8 mouse cellular contexts compared by ENCODE assay signal in the genomic region with DNA sequence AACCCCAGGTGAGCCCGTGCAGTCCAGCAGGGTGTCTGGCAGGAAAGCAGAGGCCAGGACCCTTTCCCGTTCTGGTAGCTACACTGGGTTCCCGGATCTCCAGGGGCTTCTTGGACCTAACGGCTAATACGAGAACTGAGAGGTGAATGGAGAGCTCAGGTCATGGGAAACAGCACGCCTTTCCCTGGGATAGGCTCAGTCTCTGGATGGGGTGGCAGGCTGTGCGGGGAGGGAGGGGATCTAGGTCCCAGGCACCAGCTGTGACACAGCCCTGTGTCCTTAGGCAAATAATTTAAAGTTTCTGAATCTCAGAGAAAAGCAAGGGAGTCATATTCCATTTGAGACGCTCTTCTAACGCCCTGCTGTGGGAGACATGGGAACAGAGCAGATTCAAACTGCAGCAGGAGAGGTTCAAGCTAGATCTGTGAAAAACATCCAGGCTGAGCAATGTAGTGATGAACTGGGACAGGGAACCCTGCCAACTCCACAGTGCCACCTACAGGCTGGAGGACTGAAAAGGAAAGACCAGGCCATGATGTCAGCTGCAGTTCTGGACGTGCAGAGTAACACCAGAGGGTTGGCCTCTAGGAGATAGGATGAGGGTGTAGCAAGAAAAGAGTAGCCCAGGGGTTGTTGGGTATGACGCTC.
DNase-seq lines count a peak whose midpoint lies in the region; ATAC-seq and TF ChIP-seq lines count a peak whose summit lies in the region.

No protein-coding gene starts in this region.

- peak; percentile 66 for TF ChIP-seq CTCF in liver, adult 2 months (IDR thresholded peaks at IDR 0.05; ENCODE audit: low read depth, low read length)

- no peaks in the 10 kb centered on the region for H3K79me2 ChIP-seq in liver, adult 2 months (ENCODE audit: control insufficient read depth, insufficient read depth, low read length)

- H3K36me3 ChIP-seq in erythroblast, embryonic 14.5 days (ENCODE audit: control insufficient read depth) = no peaks in the 10 kb centered on the region
- H3K36me3 ChIP-seq in hindbrain, embryonic 13.5 days = no peaks in the 10 kb centered on the region
- no peaks in the 10 kb centered on the region for H3K36me3 ChIP-seq in liver, adult 2 months (ENCODE audit: control insufficient read depth, insufficient read depth, low read length)

- TF ChIP-seq POLR2A in liver, adult 2 months (IDR thresholded peaks at IDR 0.05; ENCODE audit: extremely low read depth, insufficient read depth, low read length) = no peak

- H3K27ac ChIP-seq in brown adipose tissue, adult 24 weeks (replicated peaks; ENCODE audit: low read depth, low read length) = no peak overlapping the region
- no peak overlapping the region for H3K27ac ChIP-seq in hindbrain, embryonic 13.5 days
- H3K27ac ChIP-seq in liver, adult 2 months (replicated peaks; ENCODE audit: insufficient read depth, low read depth, low read length) = no peak overlapping the region

- no peaks in the 10 kb centered on the region for H3K27me3 ChIP-seq in erythroblast, embryonic 14.5 days (ENCODE audit: control insufficient read depth)
- peaks cover 3% of the 10 kb centered on the region; the same call in 1 of the 2 replicates for H3K27me3 ChIP-seq in hindbrain, embryonic 13.5 days
- no peaks in the 10 kb centered on the region for H3K27me3 ChIP-seq in liver, adult 2 months (ENCODE audit: control insufficient read depth, insufficient read depth, low read length)

- no peaks in the 10 kb centered on the region for H3K4me1 ChIP-seq in brown adipose tissue, adult 24 weeks (ENCODE audit: control insufficient read depth, insufficient read depth, insufficient read length, low read length)
- peaks cover 13% of the 10 kb centered on the region for H3K4me1 ChIP-seq in erythroblast, embryonic 14.5 days (ENCODE audit: control insufficient read depth)
- H3K4me1 ChIP-seq in hindbrain, embryonic 13.5 days (replicated peaks) = peaks cover 6% of the 10 kb centered on the region; the same call in 1 of the 2 replicates
- H3K4me1 ChIP-seq in liver, adult 2 months (ENCODE audit: control insufficient read depth, insufficient read depth, low read length) = no peaks in the 10 kb centered on the region; the same call in 1 of the 2 replicates

- peak overlapping the region; percentile 15; the same call in 1 of the 2 replicates for H3K9ac ChIP-seq in hindbrain, embryonic 13.5 days
- no peak overlapping the region for H3K9ac ChIP-seq in liver, adult 2 months (ENCODE audit: low read depth, low read length)

- 51% methylated on average over 11 of the region's 11 CpGs for WGBS in hindbrain, embryonic 13.5 days
- 46% methylated on average over 11 of the region's 11 CpGs for WGBS in liver, adult 2 months

- peak; percentile 27 to 31 for DNase-seq in layer of hippocampus, postnatal 10 days (ENCODE audit: low spot score in 2 of 2)
- no peak for DNase-seq in layer of hippocampus, postnatal 36 days
- DNase-seq in liver, adult 2 months (ENCODE audit: extremely low read depth, low read depth, low spot score) = peak; percentile 17
- DNase-seq in thymus, postnatal 10 days (ENCODE audit: low spot score in 2 of 2) = peak; percentile 12 to 61

- peak overlapping the region; percentile 48 for H3K4me2 ChIP-seq in hindbrain, embryonic 13.5 days

- peak; percentile 39; the same call in 1 of the 2 replicates for ATAC-seq in hindbrain, embryonic 13.5 days (ENCODE audit: low FRiP score)
- ATAC-seq in monocyte, adult 5-6 weeks (replicated peaks; ENCODE audit: insufficient number of reproducible peaks, low FRiP score, low TSS enrichment, poor library complexity, severe bottlenecking) = peak; percentile 68

- peak overlapping the region; percentile 35 for H3K4me3 ChIP-seq in brown adipose tissue, adult 24 weeks (ENCODE audit: insufficient read depth, low read depth, low read length)
- H3K4me3 ChIP-seq in erythroblast, embryonic 14.5 days (replicated peaks) = peak overlapping the region; percentile 5
- peak overlapping the region; percentile 19 for H3K4me3 ChIP-seq in hindbrain, embryonic 13.5 days
- no peak overlapping the region for H3K4me3 ChIP-seq in liver, adult 2 months (ENCODE audit: insufficient read depth, low read depth, low read length)

- H3K9me3 ChIP-seq in erythroblast, embryonic 14.5 days (ENCODE audit: control insufficient read depth, low read length) = no peaks in the 10 kb centered on the region
- no peaks in the 10 kb centered on the region for H3K9me3 ChIP-seq in hindbrain, embryonic 13.5 days

Comparison
In these comparisons a context has a peak if more than half of its experiments do, and no peak if none do; other contexts are left out.
1. DNase-seq: peak in layer of hippocampus, postnatal 10 days (2 of 2), liver, adult 2 months (single experiment) and thymus, postnatal 10 days (2 of 2); none in layer of hippocampus, postnatal 36 days (0 of 2).